Mouse (Mus musculus): ENCODE measurements around the gene Cerkl. TPM values are rescaled to one million over a fixed set of nuclear protein-coding genes. Genes with fewer than 3 reads are reported as not detected.

Gene Cerkl
- polyA plus RNA-seq, 1 experiment from 2014 or later: 0.42 TPM

- no peaks in the 10 kb centered on the region for H3K9me3 ChIP-seq (replicated peaks)
- H3K4me2 ChIP-seq: no peak overlapping the region
- no peak overlapping the region for H3K4me3 ChIP-seq
- no peak for ATAC-seq (replicated peaks; ENCODE audit: insufficient number of reproducible peaks, insufficient read depth, low FRiP score, low read depth)
- WGBS: 82% methylated on average over 6 of the region's 6 CpGs
- H3K27me3 ChIP-seq: no peaks in the 10 kb centered on the region
- no peak overlapping the region for H3K9ac ChIP-seq
- no peaks in the 10 kb centered on the region for H3K36me3 ChIP-seq
- no peak overlapping the region for H3K27ac ChIP-seq
- no peaks in the 10 kb centered on the region for H3K4me1 ChIP-seq (replicated peaks)
Observed at GRCm38 (mm10) chr2:79351179-79352099, 105.1 kb downstream of the Cerkl start.

GRCm38 (mm10) chr2:79343115-79343514 is 113.5 kb downstream of the Cerkl start:
- 82% methylated on average over 8 of the region's 8 CpGs for WGBS
- no peak overlapping the region for H3K4me3 ChIP-seq
- H3K4me2 ChIP-seq: no peak overlapping the region
- no peaks in the 10 kb centered on the region for H3K36me3 ChIP-seq
- no peak for ATAC-seq (replicated peaks; ENCODE audit: insufficient number of reproducible peaks, insufficient read depth, low FRiP score, low read depth)
- no peaks in the 10 kb centered on the region for H3K27me3 ChIP-seq
- H3K9me3 ChIP-seq (replicated peaks): no peaks in the 10 kb centered on the region
- H3K9ac ChIP-seq: no peak overlapping the region
- H3K27ac ChIP-seq: no peak overlapping the region
- no peaks in the 10 kb centered on the region for H3K4me1 ChIP-seq (replicated peaks)

- WGBS: 62% methylated on average over 1 of the region's 1 CpGs
- H3K4me1 ChIP-seq (replicated peaks): no peaks in the 10 kb centered on the region
- no peak overlapping the region for H3K9ac ChIP-seq
- no peak overlapping the region for H3K4me2 ChIP-seq
- H3K4me3 ChIP-seq: no peak overlapping the region
- no peak for ATAC-seq (replicated peaks; ENCODE audit: insufficient number of reproducible peaks, insufficient read depth, low FRiP score, low read depth)
- H3K36me3 ChIP-seq: no peaks in the 10 kb centered on the region
- H3K27ac ChIP-seq: no peak overlapping the region
- no peaks in the 10 kb centered on the region for H3K27me3 ChIP-seq
- H3K9me3 ChIP-seq (replicated peaks): no peaks in the 10 kb centered on the region
Observed at GRCm38 (mm10) chr2:79339003-79339402, 117.6 kb downstream of the Cerkl start.

GRCm38 (mm10) chr2:79336141-79336540 is 120.4 kb downstream of the Cerkl start:
- Histone ChIP-seq H3K27me3 (no peaks in the 10 kb centered on the region), H3K36me3 (no peaks in the 10 kb centered on the region), H3K27ac (no peak overlapping the region), H3K9ac (no peak overlapping the region), H3K4me3 (no peak overlapping the region), H3K4me1 (replicated peaks) (no peaks in the 10 kb centered on the region), H3K9me3 (replicated peaks) (no peaks in the 10 kb centered on the region), H3K4me2 (no peak overlapping the region)
- 50% methylated on average over 1 of the region's 1 CpGs for WGBS
- ATAC-seq (replicated peaks; ENCODE audit: insufficient number of reproducible peaks, insufficient read depth, low FRiP score, low read depth): no peak

- ATAC-seq (replicated peaks; ENCODE audit: insufficient number of reproducible peaks, insufficient read depth, low FRiP score, low read depth): no peak
- no peak overlapping the region for H3K4me3 ChIP-seq
- no peaks in the 10 kb centered on the region for H3K36me3 ChIP-seq
- H3K27me3 ChIP-seq: no peaks in the 10 kb centered on the region
- no peaks in the 10 kb centered on the region for H3K4me1 ChIP-seq (replicated peaks)
- no peaks in the 10 kb centered on the region for H3K9me3 ChIP-seq (replicated peaks)
- no peak overlapping the region for H3K4me2 ChIP-seq
- no peak overlapping the region for H3K9ac ChIP-seq
- H3K27ac ChIP-seq: no peak overlapping the region
Observed at GRCm38 (mm10) chr2:79334661-79335060, 121.9 kb downstream of the Cerkl start.

GRCm38 (mm10) chr2:79328079-79328478 is 128.5 kb downstream of the Cerkl start:
- 49% methylated on average over 2 of the region's 2 CpGs for WGBS
- H3K27ac ChIP-seq: no peak overlapping the region
- H3K9me3 ChIP-seq (replicated peaks): no peaks in the 10 kb centered on the region
- no peaks in the 10 kb centered on the region for H3K36me3 ChIP-seq
- no peak overlapping the region for H3K4me2 ChIP-seq
- H3K4me1 ChIP-seq (replicated peaks): no peaks in the 10 kb centered on the region
- ATAC-seq (replicated peaks; ENCODE audit: insufficient number of reproducible peaks, insufficient read depth, low FRiP score, low read depth): no peak
- H3K27me3 ChIP-seq: no peaks in the 10 kb centered on the region
- H3K4me3 ChIP-seq: no peak overlapping the region
- H3K9ac ChIP-seq: no peak overlapping the region

- no peak for ATAC-seq (replicated peaks; ENCODE audit: insufficient number of reproducible peaks, insufficient read depth, low FRiP score, low read depth)
- no peaks in the 10 kb centered on the region for H3K27me3 ChIP-seq
- 85% methylated on average over 9 of the region's 9 CpGs for WGBS
- H3K9ac ChIP-seq: no peak overlapping the region
- H3K9me3 ChIP-seq (replicated peaks): no peaks in the 10 kb centered on the region
- no peak overlapping the region for H3K4me3 ChIP-seq
- no peak overlapping the region for H3K27ac ChIP-seq
- H3K36me3 ChIP-seq: no peaks in the 10 kb centered on the region
- no peaks in the 10 kb centered on the region for H3K4me1 ChIP-seq (replicated peaks)
- H3K4me2 ChIP-seq: no peak overlapping the region
Observed at GRCm38 (mm10) chr2:79316182-79316880, 140.3 kb downstream of the Cerkl start.

GRCm38 (mm10) chr2:79315108-79315507 is 141.5 kb downstream of the Cerkl start:
- H3K4me3 ChIP-seq: no peak overlapping the region
- no peak overlapping the region for H3K9ac ChIP-seq
- no peak for ATAC-seq (replicated peaks; ENCODE audit: insufficient number of reproducible peaks, insufficient read depth, low FRiP score, low read depth)
- H3K4me1 ChIP-seq (replicated peaks): no peaks in the 10 kb centered on the region
- no peaks in the 10 kb centered on the region for H3K36me3 ChIP-seq
- H3K27me3 ChIP-seq: no peaks in the 10 kb centered on the region
- H3K9me3 ChIP-seq (replicated peaks): no peaks in the 10 kb centered on the region
- H3K27ac ChIP-seq: no peak overlapping the region
- no peak overlapping the region for H3K4me2 ChIP-seq
- WGBS: 85% methylated on average over 4 of the region's 4 CpGs

GRCm38 (mm10) chr2:79312499-79312898 is 144.1 kb downstream of the Cerkl start:
- no peak overlapping the region for H3K4me3 ChIP-seq
- WGBS: 67% methylated on average over 4 of the region's 4 CpGs
- no peaks in the 10 kb centered on the region for H3K4me1 ChIP-seq (replicated peaks)
- H3K9me3 ChIP-seq (replicated peaks): no peaks in the 10 kb centered on the region
- no peaks in the 10 kb centered on the region for H3K36me3 ChIP-seq
- H3K27me3 ChIP-seq: no peaks in the 10 kb centered on the region
- H3K27ac ChIP-seq: no peak overlapping the region
- no peak for ATAC-seq (replicated peaks; ENCODE audit: insufficient number of reproducible peaks, insufficient read depth, low FRiP score, low read depth)
- H3K4me2 ChIP-seq: no peak overlapping the region
- no peak overlapping the region for H3K9ac ChIP-seq

- WGBS: 87% methylated on average over 13 of the region's 13 CpGs
- H3K4me2 ChIP-seq: no peak overlapping the region
- H3K4me1 ChIP-seq (replicated peaks): no peaks in the 10 kb centered on the region
- ATAC-seq (replicated peaks; ENCODE audit: insufficient number of reproducible peaks, insufficient read depth, low FRiP score, low read depth): no peak
- no peaks in the 10 kb centered on the region for H3K27me3 ChIP-seq
- H3K36me3 ChIP-seq: no peaks in the 10 kb centered on the region
- H3K27ac ChIP-seq: no peak overlapping the region
- no peak overlapping the region for H3K4me3 ChIP-seq
- no peak overlapping the region for H3K9ac ChIP-seq
- no peaks in the 10 kb centered on the region for H3K9me3 ChIP-seq (replicated peaks)
Observed at GRCm38 (mm10) chr2:79309454-79310118, 147.0 kb downstream of the Cerkl start.

- Histone ChIP-seq H3K27me3 (no peaks in the 10 kb centered on the region), H3K4me3 (no peak overlapping the region), H3K9me3 (replicated peaks) (no peaks in the 10 kb centered on the region), H3K9ac (no peak overlapping the region), H3K4me1 (replicated peaks) (no peaks in the 10 kb centered on the region), H3K36me3 (no peaks in the 10 kb centered on the region), H3K27ac (no peak overlapping the region), H3K4me2 (no peak overlapping the region)
- ATAC-seq (replicated peaks; ENCODE audit: insufficient number of reproducible peaks, insufficient read depth, low FRiP score, low read depth): no peak
- 76% methylated on average over 4 of the region's 4 CpGs for WGBS
Observed at GRCm38 (mm10) chr2:79307549-79307948, 149.0 kb downstream of the Cerkl start.

Data from heart, embryonic 15.5 days (tissue).